In genomic region chr11:54204781-54205180, GRCm38 (mm10) we compare ENCODE assay signal across 38 mouse cellular contexts. TPM values are rescaled to one million over a fixed set of nuclear protein-coding genes. Genes with fewer than 3 reads are reported as not detected.
"Had no signal": no experiment of that assay in that cellular context is flagged by ENCODE, and none has a peak within 500 bp of the region (broad histone marks: within the 10 kb centered on the region; RNA-seq: fewer than 3 reads in every experiment).

No protein-coding gene starts in this region.

- H3K4me1 ChIP-seq: embryonic facial prominence, embryonic 10.5 days; embryonic facial prominence, embryonic 12.5 days; embryonic facial prominence, embryonic 13.5 days; embryonic facial prominence, embryonic 15.5 days; forebrain, embryonic 10.5 days; forebrain, embryonic 12.5 days; forebrain, embryonic 13.5 days; forebrain, embryonic 15.5 days had no signal

- H3K36me3 ChIP-seq: embryonic facial prominence, embryonic 10.5 days; embryonic facial prominence, embryonic 12.5 days; embryonic facial prominence, embryonic 13.5 days; embryonic facial prominence, embryonic 15.5 days; forebrain, embryonic 10.5 days; forebrain, embryonic 12.5 days; forebrain, embryonic 15.5 days had no signal

- H3K27ac ChIP-seq: embryonic facial prominence, embryonic 10.5 days; embryonic facial prominence, embryonic 12.5 days; embryonic facial prominence, embryonic 13.5 days; embryonic facial prominence, embryonic 15.5 days; forebrain, embryonic 10.5 days; forebrain, embryonic 12.5 days; forebrain, embryonic 13.5 days; forebrain, embryonic 15.5 days; gastrocnemius, adult 2 months; heart, adult 2 months had no signal

- H3K9me3 ChIP-seq: embryonic facial prominence, embryonic 10.5 days; embryonic facial prominence, embryonic 12.5 days; embryonic facial prominence, embryonic 13.5 days; embryonic facial prominence, embryonic 15.5 days; forebrain, embryonic 10.5 days; forebrain, embryonic 12.5 days; forebrain, embryonic 13.5 days; forebrain, embryonic 15.5 days had no signal

- DNase-seq: cerebellum, adult 9-10 months; cerebellum, adult 9-11 months; cerebellum, postnatal 10 days; cerebellum, postnatal 14 days; cerebellum, postnatal 25 days; cerebellum, postnatal 36 days; embryo, embryonic 11 days; forebrain, postnatal 0 days; gastrocnemius, adult 2 months; gastrocnemius, postnatal 10 days; gastrocnemius, postnatal 14 days; gastrocnemius, postnatal 25 days; gastrocnemius, postnatal 36 days; heart, adult 11 months; heart, adult 18-20 months; heart, adult 2 months had no signal

- H3K27me3 ChIP-seq: embryonic facial prominence, embryonic 12.5 days; embryonic facial prominence, embryonic 13.5 days; embryonic facial prominence, embryonic 15.5 days; forebrain, embryonic 12.5 days; forebrain, embryonic 13.5 days; forebrain, embryonic 15.5 days had no signal

- H3K9ac ChIP-seq: embryonic facial prominence, embryonic 12.5 days; embryonic facial prominence, embryonic 13.5 days; embryonic facial prominence, embryonic 15.5 days; forebrain, embryonic 12.5 days; forebrain, embryonic 13.5 days; forebrain, embryonic 15.5 days; forebrain, postnatal 0 days had no signal

- H3K4me2 ChIP-seq: embryonic facial prominence, embryonic 12.5 days; embryonic facial prominence, embryonic 13.5 days; embryonic facial prominence, embryonic 15.5 days; forebrain, embryonic 12.5 days; forebrain, embryonic 13.5 days; forebrain, embryonic 15.5 days had no signal

- H3K4me3 ChIP-seq: embryonic facial prominence, embryonic 10.5 days; embryonic facial prominence, embryonic 12.5 days; embryonic facial prominence, embryonic 13.5 days; embryonic facial prominence, embryonic 15.5 days; erythroblast, embryonic 14.5 days; forebrain, embryonic 10.5 days; forebrain, embryonic 12.5 days; forebrain, embryonic 13.5 days; forebrain, embryonic 15.5 days; gastrocnemius, adult 2 months; heart, adult 2 months had no signal

RNA-seq across cellular contexts. Expression of gene Csf2, which starts 44.7 kb away (rescaled TPM):
- total RNA-seq: common myeloid progenitor, adult 5-6 weeks; forebrain, postnatal 0 days; gastrocnemius, adult 18-20 months; gastrocnemius, adult 2 months; gastrocnemius, adult 8-10 months; gastrocnemius, postnatal 10 days; gastrocnemius, postnatal 14 days; gastrocnemius, postnatal 25 days; gastrocnemius, postnatal 36 days; gastrocnemius, postnatal 4 days; granulocyte monocyte progenitor cell, adult 5-6 weeks; heart, adult 18-20 months; heart, adult 2 months had no signal
- polyA plus RNA-seq: cortical plate, adult 2 months; embryonic facial prominence, embryonic 10.5 days; embryonic facial prominence, embryonic 11.5 days; embryonic facial prominence, embryonic 12.5 days; embryonic facial prominence, embryonic 13.5 days; embryonic facial prominence, embryonic 14.5 days; embryonic facial prominence, embryonic 15.5 days; erythroblast, embryonic 14.5 days; forebrain, embryonic 10.5 days; forebrain, embryonic 11.5 days; forebrain, embryonic 12.5 days; forebrain, embryonic 13.5 days; forebrain, embryonic 14.5 days; forebrain, embryonic 15.5 days; forebrain, embryonic 16.5 days; forebrain, postnatal 0 days; frontal cortex, adult 2 months; gonadal fat pad, adult 2 months; heart, adult 2 months had no signal
